Comparison of ENCODE assay signal across 11 mouse cellular contexts in the genomic region with DNA sequence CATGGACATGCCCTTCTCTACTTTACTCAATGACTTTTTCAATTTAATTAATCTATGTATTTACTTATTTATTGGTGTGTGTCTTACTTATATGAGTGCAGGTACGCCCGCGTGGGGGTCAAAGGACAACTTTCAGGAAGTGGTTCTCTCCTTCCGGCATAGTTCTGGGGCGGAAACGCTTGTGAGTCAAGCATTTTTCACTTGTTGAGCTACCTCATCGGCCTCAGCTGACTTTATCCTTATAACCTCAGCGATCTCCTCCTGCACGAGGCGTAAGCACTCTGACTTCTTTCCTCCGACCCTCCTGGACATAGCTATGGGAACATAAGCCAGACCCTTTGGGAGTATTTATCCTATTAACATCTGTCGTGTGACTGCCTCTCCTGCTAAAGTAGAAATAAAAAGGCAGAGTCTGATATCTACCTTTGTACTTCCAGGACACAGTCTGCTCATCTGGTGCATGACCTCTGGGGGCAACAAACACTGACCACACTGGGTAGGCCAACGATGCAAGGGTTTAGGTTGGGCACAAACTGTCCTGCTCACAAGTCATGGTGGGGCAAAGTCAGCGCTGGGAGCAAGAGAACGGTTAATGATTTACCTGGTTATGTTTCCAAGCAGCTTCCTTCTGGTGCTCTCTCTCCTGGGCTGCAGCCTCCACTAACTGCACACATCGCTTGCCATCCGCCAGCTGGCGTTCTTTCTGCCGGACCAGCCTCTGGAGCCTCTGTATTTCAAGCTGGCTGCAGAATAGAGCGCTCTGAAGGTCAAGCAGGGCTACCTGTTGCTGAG.
DNase-seq lines count a peak whose midpoint lies in the region; ATAC-seq and TF ChIP-seq lines count a peak whose summit lies in the region.
"Had no signal": no experiment of that assay in that cellular context is flagged by ENCODE, and none has a peak within 500 bp of the region (broad histone marks: within the 10 kb centered on the region; RNA-seq: fewer than 3 reads in every experiment).

No protein-coding gene starts in this region.

- no peak for TF ChIP-seq CTCF in gastrocnemius, adult 2 months (IDR thresholded peaks at IDR 0.05)

- intact Hi-C loops in gastrocnemius, adult 2 months (cut with DNase I) = no loop called here

- no peak overlapping the region for H3K4me3 ChIP-seq in gastrocnemius, adult 2 months
- H3K4me3 ChIP-seq in stomach, embryonic 14.5 days (ENCODE audit: low read depth, low read length) = no peak overlapping the region
- H3K4me3 ChIP-seq: layer of hippocampus, adult 2 months had no signal

- H3K4me1 ChIP-seq in stomach, embryonic 14.5 days (ENCODE audit: control insufficient read depth, insufficient read depth, low read length) = no peaks in the 10 kb centered on the region

- H3K27ac ChIP-seq in gastrocnemius, adult 2 months = peak overlapping the region; percentile 25; the same call in 1 of the 2 replicates
- H3K27ac ChIP-seq in stomach, embryonic 14.5 days (ENCODE audit: low read length) = no peak overlapping the region
- H3K27ac ChIP-seq: layer of hippocampus, adult 2 months had no signal

- no peak for DNase-seq in gastrocnemius, adult 2 months
- DNase-seq in gastrocnemius, adult 18-20 months (ENCODE audit: low spot score) = no peak
- DNase-seq in kidney, adult 8-10 months = peak; percentile 92 to 97
- peak; percentile 57 for DNase-seq in large intestine, adult 2 months (ENCODE audit: low read depth, low spot score)
- no peak for DNase-seq in thymus, postnatal 36 days
- no peak for DNase-seq in right cerebral cortex, postnatal 36 days (ENCODE audit: low spot score in 2 of 2)
- no peak for DNase-seq in retina, embryonic 14.5 days (ENCODE audit: low spot score)
- DNase-seq: adrenal gland, postnatal 14 days; heart, postnatal 14 days had no signal

- no peak overlapping the region for H3K4me2 ChIP-seq in stomach, embryonic 14.5 days (replicated peaks; ENCODE audit: low read depth, low read length)

- H3K9ac ChIP-seq in stomach, embryonic 14.5 days (replicated peaks; ENCODE audit: low read depth, low read length) = no peak overlapping the region

- WGBS in large intestine, adult 2 months = 36% methylated on average over 20 of the region's 20 CpGs
- WGBS in stomach, embryonic 14.5 days = 81% methylated on average over 20 of the region's 20 CpGs

- H3K27me3 ChIP-seq in stomach, embryonic 14.5 days (ENCODE audit: control insufficient read depth, insufficient read depth, low read length) = no peaks in the 10 kb centered on the region

- H3K36me3 ChIP-seq in stomach, embryonic 14.5 days (ENCODE audit: control insufficient read depth, insufficient read depth, low read length) = peaks cover 59% of the 10 kb centered on the region

- no peaks in the 10 kb centered on the region for H3K9me3 ChIP-seq in stomach, embryonic 14.5 days (ENCODE audit: control insufficient read depth, low read depth, low read length)

- ATAC-seq in stomach, embryonic 14.5 days (ENCODE audit: insufficient number of reproducible peaks, insufficient read depth, low FRiP score, low read depth) = peak; percentile 77

Comparison
In these comparisons a context has a peak if more than half of its experiments do, and no peak if none do; other contexts are left out.
1. DNase-seq: peak in kidney, adult 8-10 months (2 of 2) and large intestine, adult 2 months (single experiment); none in gastrocnemius, adult 2 months (single experiment), gastrocnemius, adult 18-20 months (single experiment), thymus, postnatal 36 days (0 of 2), right cerebral cortex, postnatal 36 days (0 of 2) and retina, embryonic 14.5 days (single experiment).